Mouse (Mus musculus): ENCODE results near the gene Cadm1. TPM values are rescaled to one million over a fixed set of nuclear protein-coding genes. Genes with fewer than 3 reads are reported as not detected.

Cadm1 gene
- total and polyA plus RNA-seq, 3 experiments = 0.14 to 0.31 TPM; not detected in 1

DNA sequence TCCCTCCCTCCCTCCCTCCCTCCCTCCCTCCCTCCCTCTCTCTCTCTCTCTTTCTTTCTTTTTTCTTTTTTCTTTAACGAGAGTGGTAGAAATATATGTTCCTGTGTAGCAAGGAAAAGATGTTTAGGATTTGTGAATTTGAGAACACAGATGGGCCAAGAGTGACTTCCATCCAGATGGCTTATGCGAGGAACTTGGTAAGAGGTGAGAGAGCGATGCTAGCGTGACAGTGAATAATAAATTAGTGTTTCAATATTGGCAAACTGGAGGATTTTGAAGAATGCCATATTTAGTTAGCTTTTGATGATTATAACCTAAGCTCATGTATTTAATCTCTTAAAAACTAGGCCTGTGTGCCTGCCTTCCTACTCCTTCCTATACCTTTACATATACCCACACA lies 31.6 kb downstream of the Cadm1 start:
- Histone ChIP-seq H3K9me3 (replicated peaks; ENCODE audit: insufficient read depth, low read length) (no peaks in the 10 kb centered on the region), H3K4me1 (ENCODE audit: control insufficient read depth in 1 of 2, insufficient read depth in 2 of 2, low read length in 2 of 2) (peaks cover 0 to 7% of the 10 kb centered on the region in 2 experiments; a peak in 2 of 4 replicates), H3K36me3 (ENCODE audit: control insufficient read depth in 1 of 2, insufficient read depth in 2 of 2, low read length in 2 of 2) (peaks cover 0 to 9% of the 10 kb centered on the region in 2 experiments; a peak in 2 of 4 replicates), H3K27me3 (ENCODE audit: control insufficient read depth in 1 of 2, insufficient read depth in 2 of 2, low read length in 2 of 2) (no peaks in the 10 kb centered on the region), H3K9ac (ENCODE audit: control insufficient read depth, low read depth, low read length, poor library complexity, severe bottlenecking) (no peak overlapping the region), H3K27ac (ENCODE audit: control insufficient read depth, low read depth, low read length) (no peak overlapping the region), H3K79me2 (ENCODE audit: control insufficient read depth, insufficient read depth, low read length, poor library complexity) (no peaks in the 10 kb centered on the region), H3K4me3 (ENCODE audit: control insufficient read depth in 1 of 2, insufficient read depth in 1 of 2, low read depth in 2 of 2, low read length in 2 of 2) (no peak overlapping the region)
- no peak for DNase-seq (ENCODE audit: low read depth, low spot score)
- TF ChIP-seq TCF12 (IDR thresholded peaks at IDR 0.05; ENCODE audit: low read depth, low read length) = no peak

DNA sequence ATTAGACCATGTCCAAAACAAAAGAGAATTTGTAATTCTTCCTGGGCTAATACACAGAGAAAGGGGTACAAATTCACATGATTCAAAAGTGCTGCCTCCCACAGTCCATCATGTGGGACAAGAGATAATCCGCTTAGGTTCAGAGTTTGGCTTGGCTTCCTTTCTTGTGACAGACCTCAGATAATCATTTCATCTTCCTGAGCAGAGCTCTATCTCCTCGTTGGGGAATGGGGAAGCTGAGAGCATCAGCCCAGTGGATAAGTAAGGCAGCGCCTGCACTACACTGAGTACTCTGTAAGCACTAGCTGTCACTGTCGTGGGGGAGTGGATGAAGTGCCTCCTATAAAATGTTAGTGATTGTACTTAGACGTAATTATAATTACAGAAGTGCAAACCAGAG lies 35.1 kb downstream of the Cadm1 start:
- H3K9me3 ChIP-seq (replicated peaks; ENCODE audit: insufficient read depth, low read length) = no peaks in the 10 kb centered on the region
- H3K9ac ChIP-seq (ENCODE audit: control insufficient read depth, low read depth, low read length, poor library complexity, severe bottlenecking) = no peak overlapping the region
- no peak overlapping the region for H3K4me3 ChIP-seq (ENCODE audit: control insufficient read depth in 1 of 2, insufficient read depth in 1 of 2, low read depth in 2 of 2, low read length in 2 of 2)
- no peak overlapping the region; the same call in 1 of the 2 replicates for H3K27ac ChIP-seq (ENCODE audit: control insufficient read depth, low read depth, low read length)
- H3K4me1 ChIP-seq (ENCODE audit: control insufficient read depth in 1 of 2, insufficient read depth in 2 of 2, low read length in 2 of 2) = peaks cover 0 to 7% of the 10 kb centered on the region in 2 experiments; a peak in 2 of 4 replicates
- H3K79me2 ChIP-seq (ENCODE audit: control insufficient read depth, insufficient read depth, low read length, poor library complexity) = no peaks in the 10 kb centered on the region
- TF ChIP-seq UBTF (IDR thresholded peaks at IDR 0.05; ENCODE audit: borderline replicate concordance, insufficient read depth, low read depth, low read length) = no peak
- no peak for TF ChIP-seq E2F4 (IDR thresholded peaks at IDR 0.05; ENCODE audit: borderline replicate concordance, low read depth, low read length)
- TF ChIP-seq MYC (IDR thresholded peaks at IDR 0.05; ENCODE audit: low read depth, low read length) = no peak
- TF ChIP-seq CHD1 (IDR thresholded peaks at IDR 0.05; ENCODE audit: low read depth, low read length) = no peak
- TF ChIP-seq SMC3 (IDR thresholded peaks at IDR 0.05; ENCODE audit: low read depth, low read length) = no peak
- TF ChIP-seq KAT2A (conservative IDR thresholded peaks at IDR 0.05; ENCODE audit: low read depth, low read length) = no peak
- TF ChIP-seq NRF1 (IDR thresholded peaks at IDR 0.05; ENCODE audit: insufficient read depth, low read depth, low read length, poor library complexity, severe bottlenecking) = no peak
- TF ChIP-seq SIN3A (IDR thresholded peaks at IDR 0.05; ENCODE audit: low read length) = no peak
- TF ChIP-seq BHLHE40 (IDR thresholded peaks at IDR 0.05; ENCODE audit: borderline replicate concordance, low read depth, low read length) = no peak
- TF ChIP-seq POLR2A (IDR thresholded peaks at IDR 0.05; ENCODE audit: control insufficient read depth in 1 of 2, insufficient read depth in 1 of 2, low read depth in 1 of 2, low read length in 2 of 2, poor library complexity in 1 of 2) = no peak
- peak; percentile 82 for TF ChIP-seq GATA1 (IDR thresholded peaks at IDR 0.05; ENCODE audit: low read depth, low read length)
- TF ChIP-seq ETS1 (IDR thresholded peaks at IDR 0.05; ENCODE audit: low read depth, low read length) = peak; percentile 70
- TF ChIP-seq USF1 (IDR thresholded peaks at IDR 0.05; ENCODE audit: low read depth, low read length) = peak; percentile 54; the same call in 1 of the 2 replicates
- TF ChIP-seq TAL1 (IDR thresholded peaks at IDR 0.05; ENCODE audit: low read length) = peak; percentile 11; the same call in 1 of the 2 replicates
- peak; percentile 66; the same call in 1 of the 2 replicates for TF ChIP-seq RCOR1 (IDR thresholded peaks at IDR 0.05; ENCODE audit: low read depth, low read length)
- TF ChIP-seq ZC3H11A (IDR thresholded peaks at IDR 0.05; ENCODE audit: low read depth, low read length) = no peak
- no peak for TF ChIP-seq POLR2AphosphoS5 (IDR thresholded peaks at IDR 0.05; ENCODE audit: borderline replicate concordance, low read depth, low read length)
- no peak for TF ChIP-seq JUND (IDR thresholded peaks at IDR 0.05; ENCODE audit: low read depth, low read length)
- no peak for TF ChIP-seq ZKSCAN1 (IDR thresholded peaks at IDR 0.05; ENCODE audit: low read depth, low read length)
- TF ChIP-seq MAFK (IDR thresholded peaks at IDR 0.05; ENCODE audit: borderline replicate concordance, low read depth, low read length) = no peak
- no peak for TF ChIP-seq MAZ (IDR thresholded peaks at IDR 0.05; ENCODE audit: low read depth, low read length)
- TF ChIP-seq MEF2A (IDR thresholded peaks at IDR 0.05; ENCODE audit: extremely low read depth, insufficient replicate concordance, low read depth, low read length, poor library complexity, severe bottlenecking) = no peak
- TF ChIP-seq TCF12 (IDR thresholded peaks at IDR 0.05; ENCODE audit: low read depth, low read length) = peak; percentile 59; the same call in 1 of the 2 replicates
- TF ChIP-seq POLR2AphosphoS2 (IDR thresholded peaks at IDR 0.05; ENCODE audit: low read length) = no peak
- no peak for TF ChIP-seq ZMIZ1 (IDR thresholded peaks at IDR 0.05; ENCODE audit: low read depth, low read length)
- no peak for TF ChIP-seq MAX (IDR thresholded peaks at IDR 0.05; ENCODE audit: low read length)
- peak; percentile 81 to 82 for TF ChIP-seq EP300 (IDR thresholded peaks at IDR 0.05; ENCODE audit: low read depth in 1 of 2, low read length in 2 of 2)
- no peaks in the 10 kb centered on the region for H3K27me3 ChIP-seq (ENCODE audit: control insufficient read depth in 1 of 2, insufficient read depth in 2 of 2, low read length in 2 of 2)
- peak; percentile 81 for DNase-seq (ENCODE audit: low read depth, low spot score)
- peaks cover 0 to 9% of the 10 kb centered on the region in 2 experiments; a peak in 2 of 4 replicates for H3K36me3 ChIP-seq (ENCODE audit: control insufficient read depth in 1 of 2, insufficient read depth in 2 of 2, low read length in 2 of 2)
